Mouse (Mus musculus) C2C12 (cell line): Measurements from ENCODE around the gene Stk10.

Source experiments
- CTCF ChIP-seq: IDR thresholded peaks from one replicate; pipeline ENCODE4 v1.5.1; 2011; ENCODE audit not compliant: control insufficient read depth, insufficient read depth, insufficient read length
- MAX ChIP-seq: IDR thresholded peaks from one replicate; pipeline ENCODE4 v1.6.1; 2011; ENCODE audit warnings: mild to moderate bottlenecking, control low read depth
- MYOG ChIP-seq: IDR thresholded peaks from one replicate; pipeline ENCODE4 v1.6.1; 2011; ENCODE audit not compliant: control insufficient read depth, insufficient read length; ENCODE audit errors: extremely low read depth
- USF1 ChIP-seq: IDR thresholded peaks from one replicate; pipeline ENCODE4 v1.6.1; 2011; ENCODE audit warnings: low read depth, mild to moderate bottlenecking, control low read depth, moderate library complexity

GRCm38 (mm10) chr11:32590205-32590604, 57.1 kb downstream of the Stk10 start:
- no peak for TF ChIP-seq CTCF
- no peak for TF ChIP-seq MYOG
- no peak for TF ChIP-seq USF1
- TF ChIP-seq MAX = no peak
